Mouse (Mus musculus) B cell, adult 62 days (primary cell): Measurements from ENCODE around the gene Gnl2. TPM values are rescaled to one million over a fixed set of nuclear protein-coding genes. Genes with fewer than 3 reads are reported as not detected.

Experiments
- total RNA-seq: library from RNA; stranded (reverse); gene quantifications from 4 replicates; pipeline ENCODE4 v1.2.4, GENCODE M21; 2023

The Gnl2 gene
- total RNA-seq, result 88.6 to 102 TPM (median 99.5 TPM) in 4 replicates

GRCm38 (mm10) chr4:125015806-125016635 is at the start of gene Gnl2:
TSS of gene Gnl2 (plus strand) at chr4:125016585.

GRCm38 (mm10) chr4:124985671-124986602 is 30.4 kb upstream of the Gnl2 start, which contains the start of gene Rspo1:
TSS of gene Rspo1 (plus strand) at chr4:124986430.

GRCm38 (mm10) chr4:125065517-125066307 is 49.3 kb downstream of the Gnl2 start, which contains the start of gene Dnali1:
TSS of gene Dnali1 (minus strand) at chr4:125065703.

GRCm38 (mm10) chr4:125066490-125067370 is 50.3 kb downstream of the Gnl2 start, which contains the start of gene Snip1:
TSS of gene Snip1 (plus strand) at chr4:125066672.

GRCm38 (mm10) chr4:125084403-125085345 is 68.3 kb downstream of the Gnl2 start, which contains the start of gene Meaf6:
TSS of gene Meaf6 (plus strand) at chr4:125085134.

Other genes with a start within 250 kb of the Gnl2 start
- 35.5 to 42.3 TPM (median 40.0 TPM) in 4 replicates for gene Mtf1, start 214.5 kb upstream of the Gnl2 start, total RNA-seq
- 101 to 124 TPM (median 115 TPM) in 4 replicates for gene Yrdc, start 165.9 kb upstream of the Gnl2 start, total RNA-seq
- gene 1110065P20Rik, start 165.4 kb upstream of the Gnl2 start, total RNA-seq, result 9.6 to 14.4 TPM (median 12.3 TPM) in 4 replicates
- 0.33 to 0.78 TPM (median 0.47 TPM) in 4 replicates for gene Maneal, start 154.4 kb upstream of the Gnl2 start, total RNA-seq
- gene Epha10, start 135.7 kb upstream of the Gnl2 start, total RNA-seq, result not detected in 4 replicates
- gene 9930104L06Rik, start 79.5 kb upstream of the Gnl2 start, total RNA-seq, result 14.6 to 19.8 TPM (median 17.3 TPM) in 4 replicates
- gene Cdca8, start 77.3 kb upstream of the Gnl2 start, total RNA-seq, result 2.8 to 3.5 TPM (median 3.0 TPM) in 4 replicates
- not detected in 4 replicates for gene Rspo1, start 30.2 kb upstream of the Gnl2 start, total RNA-seq
- not detected in 4 replicates for gene Dnali1, start 49.1 kb downstream of the Gnl2 start, total RNA-seq
- 31.2 to 32.3 TPM (median 31.5 TPM) in 4 replicates for gene Snip1, start 50.1 kb downstream of the Gnl2 start, total RNA-seq
- gene Meaf6, start 68.5 kb downstream of the Gnl2 start, total RNA-seq, result 40.5 to 50.9 TPM (median 44.1 TPM) in 4 replicates
- 329 to 354 TPM (median 349 TPM) in 4 replicates for gene Zc3h12a, start 111.3 kb downstream of the Gnl2 start, total RNA-seq